Mouse (Mus musculus): Measurements from ENCODE around the gene Gata3. TPM values are rescaled to one million over a fixed set of nuclear protein-coding genes. Genes with fewer than 3 reads are reported as not detected.

Gene Gata3
- total RNA-seq, 2 experiments from 2014 or later, result 0.65 to 1.9 TPM

DNA sequence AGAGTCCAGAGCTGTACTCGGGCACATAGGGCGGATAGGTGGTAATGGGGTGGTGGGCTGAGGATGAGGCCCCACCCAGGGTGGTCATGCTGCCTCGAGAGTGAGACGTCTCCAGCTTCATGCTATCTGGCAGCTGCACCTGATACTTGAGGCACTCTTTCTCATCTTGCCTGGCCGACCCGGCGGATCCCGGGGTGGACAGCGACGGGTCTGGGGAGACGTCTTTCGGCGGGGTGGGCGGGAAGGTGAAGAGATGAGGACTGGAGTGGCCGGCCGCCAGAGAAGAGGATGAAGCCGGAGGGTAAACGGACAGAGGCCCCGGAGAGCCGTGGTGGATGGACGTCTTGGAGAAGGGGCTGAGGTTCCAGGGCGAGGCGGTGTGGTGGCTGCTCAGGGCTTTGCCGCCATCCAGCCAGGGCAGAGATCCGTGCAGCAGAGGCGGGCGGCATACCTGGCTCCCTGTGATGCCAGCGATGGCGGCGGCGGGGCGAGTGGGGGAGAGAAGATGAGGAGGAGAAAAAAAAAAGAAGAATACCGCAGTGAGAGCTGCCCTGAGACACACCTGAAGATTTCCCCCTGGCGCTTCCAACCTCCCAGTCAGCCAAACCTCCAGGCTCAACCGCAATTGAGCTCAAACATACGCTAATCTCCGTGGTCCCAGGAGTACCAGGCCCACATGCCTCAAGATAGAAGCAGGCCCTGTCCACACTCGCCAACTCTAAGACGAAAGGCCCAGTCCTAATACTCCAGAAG lies 15.2 kb downstream of the Gata3 start:
- DNase-seq (ENCODE audit: low spot score in 2 of 2), result no peak

- no peak for DNase-seq (ENCODE audit: low spot score in 2 of 2)
These were observed 16.1 kb downstream of the Gata3 start for GRCm38 (mm10) chr2:9873757-9874156.

GRCm38 (mm10) chr2:9872682-9873081 lies 17.2 kb downstream of the Gata3 start:
- no peak for DNase-seq (ENCODE audit: low spot score in 2 of 2)

- no peak for DNase-seq (ENCODE audit: low spot score in 2 of 2)
These were observed 18.0 kb downstream of the Gata3 start for GRCm38 (mm10) chr2:9871798-9872197.

DNA sequence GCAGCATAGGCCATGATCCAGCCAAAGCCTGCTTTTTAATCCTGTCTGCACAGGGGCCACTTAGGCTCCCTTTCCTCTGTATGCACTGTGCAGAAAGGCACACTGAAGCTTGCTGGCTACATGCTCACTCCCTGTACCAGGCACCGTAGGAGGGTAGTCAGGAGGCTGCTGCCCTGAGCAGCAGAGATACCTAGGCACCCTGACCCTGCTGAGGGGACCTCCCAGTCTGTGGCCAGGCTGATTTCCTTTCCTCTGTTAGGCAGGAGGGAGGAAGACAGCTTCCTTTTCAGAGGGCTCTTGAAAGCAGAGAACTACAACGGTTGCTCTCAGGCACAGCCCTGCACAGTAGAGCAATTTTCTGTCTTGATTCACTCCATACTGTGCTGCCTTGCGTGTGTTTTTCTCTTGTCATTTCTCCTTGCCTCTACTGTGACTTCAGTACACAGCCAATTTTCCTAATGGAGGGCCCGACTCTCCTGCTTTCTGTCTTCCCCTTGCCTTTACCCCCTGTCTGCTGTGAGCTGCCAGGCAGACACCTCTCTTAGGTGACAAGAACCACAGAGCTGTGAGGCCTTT lies 18.6 kb downstream of the Gata3 start:
- no peak for DNase-seq (ENCODE audit: low spot score in 2 of 2)

DNA sequence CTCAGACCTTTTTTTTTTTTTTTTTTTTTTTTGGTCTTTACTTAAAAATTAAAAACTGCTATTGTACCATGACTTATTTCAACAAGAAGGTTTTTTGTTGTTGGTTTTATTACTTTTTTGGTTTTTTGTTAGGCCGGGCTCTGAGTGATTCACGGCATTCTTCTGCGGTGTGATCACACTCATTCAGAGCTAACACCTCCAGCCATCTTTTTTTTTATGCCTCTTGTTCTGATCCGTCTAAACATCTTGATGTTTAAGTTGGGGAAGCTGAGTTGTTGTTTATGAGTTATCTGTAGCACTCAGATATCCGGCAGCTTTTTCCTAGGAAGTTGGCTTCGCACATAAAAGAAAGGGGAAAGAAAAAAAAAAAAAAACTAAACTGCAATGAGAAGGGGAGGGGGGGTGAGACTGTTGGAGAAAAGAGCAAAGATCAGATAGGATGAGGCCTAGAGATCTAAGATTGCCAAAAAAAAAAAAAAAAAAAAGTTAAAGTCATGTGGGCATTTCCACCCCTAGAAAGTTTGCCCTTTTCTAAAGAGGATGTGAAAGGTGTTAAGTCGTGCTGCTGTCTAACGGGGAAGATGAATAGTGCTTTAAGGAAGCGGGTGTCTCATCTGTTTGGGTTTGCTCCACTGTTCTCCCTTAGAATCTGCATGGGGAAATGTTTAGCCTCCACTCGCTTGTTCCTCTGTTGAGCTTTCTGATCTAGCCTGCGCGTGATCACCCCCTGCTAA lies 22.6 kb downstream of the Gata3 start:
- DNase-seq (ENCODE audit: low spot score in 2 of 2), result no peak

- DNase-seq (ENCODE audit: low spot score in 2 of 2), result no peak
These were observed 29.1 kb downstream of the Gata3 start for GRCm38 (mm10) chr2:9860698-9861097.

DNA sequence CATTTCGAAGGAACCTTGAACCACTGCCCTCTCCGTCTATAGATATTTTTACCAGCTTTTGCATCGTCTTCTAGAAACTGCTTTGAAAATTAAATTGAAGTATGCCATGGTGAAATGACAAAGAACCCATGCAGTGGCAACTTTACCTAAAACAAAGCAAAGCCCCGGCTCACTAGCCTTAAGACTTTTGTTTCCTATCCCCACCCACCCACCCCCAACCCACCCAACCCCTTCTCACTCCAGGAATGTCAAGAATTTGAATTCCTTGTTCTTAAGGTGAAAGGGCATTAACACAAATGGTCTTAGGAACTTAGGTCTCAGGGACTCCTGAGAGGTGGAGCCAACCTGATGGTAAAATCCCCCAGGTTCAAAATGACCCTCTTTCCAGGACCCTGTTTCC lies 34.0 kb downstream of the Gata3 start:
- DNase-seq (ENCODE audit: low spot score in 2 of 2), result no peak

GRCm38 (mm10) chr2:9852851-9853576 lies 36.8 kb downstream of the Gata3 start:
- no peak for DNase-seq (ENCODE audit: low spot score in 2 of 2)

DNA sequence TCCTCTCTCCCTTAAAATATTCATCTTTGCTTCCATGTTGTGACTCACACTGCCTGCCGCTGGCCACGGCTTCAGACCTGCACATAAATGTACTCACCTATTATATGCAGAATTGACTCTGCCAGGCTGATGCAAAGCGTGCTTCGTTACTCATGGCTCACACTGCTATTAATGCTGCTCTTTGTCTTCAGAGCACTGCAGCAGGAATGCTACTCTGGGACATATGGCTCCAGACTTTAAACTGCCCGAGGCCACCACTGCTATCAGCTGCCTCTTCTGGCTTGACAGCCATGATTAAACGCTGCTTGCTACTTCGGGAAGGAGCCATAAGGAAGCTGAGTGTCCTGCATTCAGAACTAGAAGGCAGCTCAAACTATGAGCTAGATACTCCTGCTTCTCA lies 54.6 kb downstream of the Gata3 start:
- DNase-seq (ENCODE audit: low spot score in 2 of 2), result no peak

- DNase-seq (ENCODE audit: low spot score in 2 of 2), result no peak
These were observed 56.1 kb downstream of the Gata3 start for GRCm38 (mm10) chr2:9833712-9834111.

GRCm38 (mm10) chr2:9827624-9828023 lies 62.2 kb downstream of the Gata3 start:
- DNase-seq (ENCODE audit: low spot score in 2 of 2), result no peak

GRCm38 (mm10) chr2:9820611-9821010 lies 69.2 kb downstream of the Gata3 start:
- no peak for DNase-seq (ENCODE audit: low spot score in 2 of 2)

DNA sequence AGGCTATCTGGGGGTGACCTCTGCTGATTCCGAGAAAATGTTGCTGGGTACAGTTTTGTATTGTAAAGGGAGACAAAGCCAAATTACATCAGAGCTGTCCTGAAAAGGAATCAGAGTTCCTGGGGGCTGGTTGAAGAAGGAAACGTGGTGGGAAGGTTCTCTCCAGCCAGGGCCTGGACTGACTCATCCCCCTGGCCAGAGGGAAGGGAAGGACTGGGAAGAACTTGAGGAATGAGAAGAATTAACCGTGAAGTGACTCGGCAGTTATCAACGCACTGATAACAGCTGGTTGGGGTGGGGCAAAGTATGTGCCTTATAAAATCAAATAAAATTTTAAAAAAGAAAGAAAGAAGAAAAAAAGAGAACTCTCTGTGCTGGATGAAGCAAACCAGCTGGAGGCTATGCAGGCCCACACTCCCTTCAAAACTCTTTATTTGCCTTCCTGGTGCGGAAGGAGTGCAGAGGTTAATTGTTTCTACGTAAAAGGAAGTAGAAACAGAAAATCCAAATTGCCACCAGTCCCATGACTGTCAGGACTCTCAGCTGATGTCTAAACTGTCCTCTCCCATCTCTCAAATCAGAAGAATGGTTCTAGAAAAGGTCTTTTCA lies 71.6 kb downstream of the Gata3 start:
- no peak for DNase-seq (ENCODE audit: low spot score in 2 of 2)

Other genes with a start within 250 kb of the Gata3 start
- gene 4930412O13Rik, start 8.8 kb downstream of the Gata3 start, total RNA-seq (2021), result not detected
- gene 9230102O04Rik, start 494 bp downstream of the Gata3 start, total RNA-seq (2021), result not detected
- 10 to 100 TPM in 1 of 2 experiments, 1 to 10 TPM in 1; 8.4 to 10.4 TPM for gene Taf3, start 158.6 kb upstream of the Gata3 start, total RNA-seq (2021)
- gene Atp5c1, start 190.5 kb upstream of the Gata3 start, total RNA-seq (2021), result 100 to 1,000 TPM; 529 to 571 TPM
- 10 to 100 TPM; 10.1 to 11.0 TPM for gene Kin, start 190.6 kb upstream of the Gata3 start, total RNA-seq (2021)
- 1 to 10 TPM in 1 of 2 experiments, under 1 TPM in 1; 0.66 to 4.1 TPM for gene Itih2, start 241.4 kb upstream of the Gata3 start, total RNA-seq (2021)

Data from gastrocnemius, postnatal 4 days (tissue).